Mouse (Mus musculus): Measurements from ENCODE around the gene Tst. TPM values are rescaled to one million over a fixed set of nuclear protein-coding genes. Genes with fewer than 3 reads are reported as not detected.
A peak's percentile ranks its signal among the peaks of the same experiment; 100 is the strongest.

Tst gene
- total and polyA plus RNA-seq, 2 experiments from 2014 or later: 34.4 to 34.8 TPM

DNA sequence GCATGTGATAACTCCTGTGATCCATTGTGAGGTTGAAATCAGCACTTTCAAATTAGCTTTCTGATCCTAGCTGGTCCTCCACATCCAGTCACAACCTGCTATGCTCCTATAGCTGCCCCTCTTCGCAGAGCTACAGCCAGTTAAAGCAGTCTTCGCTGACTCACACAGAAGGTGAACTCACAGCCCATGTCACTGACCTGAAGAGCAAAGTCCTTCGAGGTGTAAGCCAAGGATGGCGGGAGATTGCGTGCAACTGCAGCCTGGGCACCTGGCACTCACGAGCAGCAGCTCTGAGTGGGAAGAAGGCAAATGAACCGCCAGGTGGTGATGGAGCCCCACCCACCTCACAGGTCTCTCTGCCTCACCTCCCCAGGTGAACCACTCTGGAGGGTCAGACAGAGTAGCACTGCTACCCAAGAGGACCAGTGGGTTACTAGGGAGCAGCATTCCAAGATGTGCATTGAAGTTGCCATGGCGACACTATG is 10.2 kb downstream of the Tst start, which contains the start of gene Tex33:
Gene Tex33 (minus strand): TSS at position 435 of the 485 bp plus-strand sequence.
- no peak for DNase-seq (ENCODE audit: low spot score)
- no peaks in the 10 kb centered on the region for H3K4me1 ChIP-seq (ENCODE audit: insufficient read depth, low read length)
- no peak for TF ChIP-seq CTCF (IDR thresholded peaks at IDR 0.05)
- H3K4me3 ChIP-seq (ENCODE audit: low read depth, low read length): no peak within 1 kb of the TSS
- no peaks in the 10 kb centered on the region for H3K36me3 ChIP-seq (ENCODE audit: insufficient read depth, low read length)
- H3K27ac ChIP-seq (ENCODE audit: low read depth, low read length): no peak within 1 kb of the TSS
- H3K9me3 ChIP-seq (ENCODE audit: low read length): no peaks in the 10 kb centered on the region
- no peak for ATAC-seq (ENCODE audit: low FRiP score)
- no peaks in the 10 kb centered on the region for H3K27me3 ChIP-seq (ENCODE audit: insufficient read depth, low read length)
- H3K9ac ChIP-seq (replicated peaks; ENCODE audit: low read length, poor library complexity, severe bottlenecking): no peak within 1 kb of the TSS
- H3K4me2 ChIP-seq (ENCODE audit: low read depth, low read length, poor library complexity, severe bottlenecking): no peak within 1 kb of the TSS
- 82% methylated on average over 8 of the region's 8 CpGs for WGBS

DNA sequence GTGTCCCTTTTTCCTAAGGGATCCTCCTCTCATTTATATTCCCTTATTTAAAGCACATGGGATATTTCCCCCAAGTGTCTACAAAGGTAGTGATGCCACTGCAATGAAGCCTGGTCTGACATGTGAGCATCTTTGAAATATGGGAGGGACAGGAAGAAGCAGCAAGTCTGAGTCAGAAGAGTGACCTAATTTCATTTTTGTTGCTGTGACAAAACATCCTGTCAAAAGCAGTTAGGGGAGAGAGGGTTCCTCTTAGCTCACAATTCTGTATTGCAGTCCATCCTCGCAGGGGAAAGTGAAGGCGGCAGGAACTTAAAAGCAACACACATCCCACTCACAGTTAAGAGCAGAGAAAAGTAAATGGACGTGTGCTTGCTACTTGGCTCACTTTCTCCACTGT is 14.9 kb downstream of the Tst start:
- Histone ChIP-seq H3K4me2 (ENCODE audit: low read depth, low read length, poor library complexity, severe bottlenecking) (no peak overlapping the region), H3K4me3 (ENCODE audit: low read depth, low read length) (no peak overlapping the region), H3K27me3 (ENCODE audit: insufficient read depth, low read length) (0 out of 2 replicates have a peak, but pooled peaks cover 4% of the 10 kb centered on the region), H3K9me3 (ENCODE audit: low read length) (no peaks in the 10 kb centered on the region), H3K4me1 (ENCODE audit: insufficient read depth, low read length) (no peaks in the 10 kb centered on the region), H3K27ac (ENCODE audit: low read depth, low read length) (no peak overlapping the region), H3K36me3 (ENCODE audit: insufficient read depth, low read length) (no peaks in the 10 kb centered on the region), H3K9ac (replicated peaks; ENCODE audit: low read length, poor library complexity, severe bottlenecking) (no peak overlapping the region)
- no peak for DNase-seq (ENCODE audit: low spot score)
- ATAC-seq (ENCODE audit: low FRiP score): no peak
- TF ChIP-seq CTCF (IDR thresholded peaks at IDR 0.05): no peak
- WGBS: 89% methylated on average over 3 of the region's 3 CpGs

DNA sequence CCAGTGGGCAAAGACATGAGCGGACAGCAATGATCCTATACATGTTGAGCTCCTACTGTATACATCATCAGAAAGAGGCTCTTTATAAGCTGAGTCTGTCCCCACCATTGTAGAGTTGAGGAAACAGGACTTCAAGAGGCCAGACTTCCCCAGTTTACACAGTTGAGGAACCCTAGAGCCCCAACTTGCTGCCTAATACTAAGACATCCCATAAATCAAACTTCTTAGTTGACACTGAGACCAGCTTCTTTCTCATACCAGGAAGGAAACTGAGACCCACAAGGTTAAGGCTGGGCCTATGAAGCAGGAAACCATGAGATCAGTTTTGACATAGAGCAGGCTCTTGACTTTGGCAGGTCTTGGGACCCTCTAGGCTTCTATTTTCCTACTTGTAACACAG is 20.1 kb downstream of the Tst start:
- Histone ChIP-seq H3K9ac (replicated peaks; ENCODE audit: low read length, poor library complexity, severe bottlenecking) (no peak overlapping the region), H3K4me3 (ENCODE audit: low read depth, low read length) (no peak overlapping the region), H3K27me3 (ENCODE audit: insufficient read depth, low read length) (0 out of 2 replicates have a peak, but pooled peaks cover 4% of the 10 kb centered on the region), H3K9me3 (ENCODE audit: low read length) (no peaks in the 10 kb centered on the region), H3K27ac (ENCODE audit: low read depth, low read length) (0 out of 2 replicates have a peak overlapping the region, but pooled peaks have one; percentile 51), H3K4me1 (ENCODE audit: insufficient read depth, low read length) (no peaks in the 10 kb centered on the region), H3K36me3 (ENCODE audit: insufficient read depth, low read length) (no peaks in the 10 kb centered on the region), H3K4me2 (ENCODE audit: low read depth, low read length, poor library complexity, severe bottlenecking) (no peak overlapping the region)
- TF ChIP-seq CTCF (IDR thresholded peaks at IDR 0.05): no peak
- DNase-seq (ENCODE audit: low spot score) (no peak), ATAC-seq (ENCODE audit: low FRiP score) (no peak)
- 94% methylated on average over 1 of the region's 1 CpGs for WGBS

DNA sequence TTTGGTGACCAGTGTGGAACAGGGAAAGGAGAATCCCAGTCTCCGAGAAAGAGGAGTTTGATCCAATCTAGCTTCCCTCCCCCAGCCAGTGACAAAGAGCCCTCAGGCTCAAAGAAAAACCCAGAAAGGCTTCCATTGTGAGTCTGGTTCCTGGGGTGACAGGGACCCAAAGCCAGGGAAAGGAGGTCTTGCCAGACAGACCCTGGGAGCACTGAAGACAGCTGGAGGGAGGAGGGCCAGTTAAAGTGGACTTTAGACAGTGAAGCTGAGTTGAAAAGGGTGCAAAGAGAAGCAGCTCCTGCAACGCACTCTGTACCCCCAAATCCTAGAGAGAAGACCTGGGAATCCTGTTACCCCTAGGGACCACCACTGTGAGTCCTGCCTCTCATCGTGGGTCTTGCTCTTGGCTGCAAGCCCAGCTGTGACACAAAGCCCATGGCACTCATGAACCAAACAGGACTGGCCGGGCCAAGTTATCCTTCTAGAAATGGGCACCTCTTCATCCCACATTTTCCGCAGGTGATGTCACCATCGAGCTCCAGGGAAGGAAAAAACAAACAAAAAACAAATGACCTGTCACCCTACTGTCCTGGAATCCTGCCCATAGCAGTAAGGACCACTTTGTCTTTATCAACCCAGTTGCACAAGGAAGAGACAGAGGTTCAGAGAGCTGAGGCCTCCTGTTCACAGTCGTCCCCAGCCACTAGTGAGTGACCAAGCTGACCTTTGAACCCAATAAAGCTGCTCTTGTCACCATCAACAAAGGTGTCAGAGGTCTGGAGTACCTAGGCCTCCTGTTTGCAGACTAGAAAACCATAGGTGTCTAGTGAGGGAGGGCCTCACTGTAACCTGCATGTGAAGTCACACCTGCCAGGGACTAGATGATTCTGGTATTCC is 21.2 kb downstream of the Tst start:
- H3K4me3 ChIP-seq (ENCODE audit: low read depth, low read length): no peak overlapping the region
- WGBS: 62% methylated on average over 7 of the region's 7 CpGs
- TF ChIP-seq CTCF (IDR thresholded peaks at IDR 0.05): no peak
- H3K9ac ChIP-seq (replicated peaks; ENCODE audit: low read length, poor library complexity, severe bottlenecking): no peak overlapping the region
- no peaks in the 10 kb centered on the region for H3K9me3 ChIP-seq (ENCODE audit: low read length)
- H3K4me1 ChIP-seq (ENCODE audit: insufficient read depth, low read length): no peaks in the 10 kb centered on the region
- 0 out of 2 replicates have a peak, but pooled peaks cover 4% of the 10 kb centered on the region for H3K27me3 ChIP-seq (ENCODE audit: insufficient read depth, low read length)
- H3K4me2 ChIP-seq (ENCODE audit: low read depth, low read length, poor library complexity, severe bottlenecking): no peak overlapping the region
- no peaks in the 10 kb centered on the region for H3K36me3 ChIP-seq (ENCODE audit: insufficient read depth, low read length)
- peak overlapping the region; percentile 51; the same call in 1 of the 2 replicates for H3K27ac ChIP-seq (ENCODE audit: low read depth, low read length)
- DNase-seq (ENCODE audit: low spot score): peak; percentile 75
- ATAC-seq (ENCODE audit: low FRiP score): peak; percentile 70

DNA sequence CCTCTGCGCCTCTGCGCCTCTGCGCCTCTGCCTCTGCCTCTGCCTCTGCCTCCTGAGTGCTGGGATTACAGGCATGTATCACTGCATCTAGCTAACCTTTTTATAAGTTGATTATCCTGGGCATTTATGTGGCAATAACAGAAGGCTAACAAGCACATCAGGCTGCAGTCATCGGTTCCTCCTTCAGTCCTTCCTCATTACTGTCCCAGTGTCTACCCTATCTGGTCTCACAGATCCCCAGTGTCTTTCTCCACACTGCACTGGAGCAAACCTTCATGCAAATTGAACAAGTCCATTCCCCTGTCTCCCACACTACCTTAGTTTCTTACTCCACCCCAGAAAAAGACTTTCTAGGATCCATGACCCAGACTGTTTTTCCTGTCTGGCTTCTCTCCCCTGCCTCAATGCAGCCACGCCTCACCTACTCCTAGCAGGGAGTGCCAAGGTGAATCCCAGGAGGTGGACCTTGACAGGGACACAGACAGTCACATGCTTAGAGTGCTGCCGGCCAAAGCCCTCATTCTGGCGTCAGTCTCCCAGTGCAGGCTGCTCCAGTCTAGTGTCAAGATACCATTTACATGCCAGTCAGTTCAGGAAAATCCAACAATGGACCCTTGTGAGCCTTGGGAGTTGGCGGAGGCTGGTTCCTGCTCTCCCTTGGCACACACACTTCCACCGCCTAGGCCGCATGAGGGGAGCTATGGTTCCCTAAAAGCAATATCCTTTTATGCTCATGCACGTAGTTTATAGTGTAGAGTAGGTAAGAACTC is 22.1 kb downstream of the Tst start:
- no peak overlapping the region for H3K9ac ChIP-seq (replicated peaks; ENCODE audit: low read length, poor library complexity, severe bottlenecking)
- H3K9me3 ChIP-seq (ENCODE audit: low read length): no peaks in the 10 kb centered on the region
- H3K36me3 ChIP-seq (ENCODE audit: insufficient read depth, low read length): no peaks in the 10 kb centered on the region
- peak; percentile 90 for ATAC-seq (ENCODE audit: low FRiP score)
- 0 out of 2 replicates have a peak, but pooled peaks cover 4% of the 10 kb centered on the region for H3K27me3 ChIP-seq (ENCODE audit: insufficient read depth, low read length)
- no peak overlapping the region for H3K4me2 ChIP-seq (ENCODE audit: low read depth, low read length, poor library complexity, severe bottlenecking)
- peak overlapping the region; percentile 69 for H3K27ac ChIP-seq (ENCODE audit: low read depth, low read length)
- 75% methylated on average over 11 of the region's 11 CpGs for WGBS
- no peaks in the 10 kb centered on the region for H3K4me1 ChIP-seq (ENCODE audit: insufficient read depth, low read length)
- peak; percentile 86 for DNase-seq (ENCODE audit: low spot score)
- H3K4me3 ChIP-seq (ENCODE audit: low read depth, low read length): no peak overlapping the region
- no peak for TF ChIP-seq CTCF (IDR thresholded peaks at IDR 0.05)

Data from midbrain, postnatal 0 days (tissue).